Mouse (Mus musculus): ENCODE results near the gene Slc12a5.

Gene Slc12a5

DNA sequence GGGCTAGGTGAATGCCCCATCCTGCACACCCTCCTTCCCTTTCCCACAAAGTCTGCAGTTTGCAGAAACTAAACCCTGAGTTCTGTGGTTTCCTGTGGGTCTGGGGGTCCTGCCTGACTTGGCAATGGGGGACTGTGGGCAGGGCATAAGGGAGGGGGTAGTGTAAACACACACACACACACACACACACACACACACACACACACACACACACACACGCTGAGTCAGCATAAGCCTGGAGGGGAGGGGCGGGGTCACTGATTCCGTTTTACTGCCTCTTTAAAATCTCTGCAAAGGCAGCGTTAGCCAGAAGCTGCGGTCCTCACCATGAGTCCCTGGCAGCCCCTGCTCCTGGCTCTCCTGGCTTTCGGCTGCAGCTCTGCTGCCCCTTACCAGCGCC is 12.7 kb upstream of the Slc12a5 start:
- DNase-seq: peak; percentile 40 to 41

DNA sequence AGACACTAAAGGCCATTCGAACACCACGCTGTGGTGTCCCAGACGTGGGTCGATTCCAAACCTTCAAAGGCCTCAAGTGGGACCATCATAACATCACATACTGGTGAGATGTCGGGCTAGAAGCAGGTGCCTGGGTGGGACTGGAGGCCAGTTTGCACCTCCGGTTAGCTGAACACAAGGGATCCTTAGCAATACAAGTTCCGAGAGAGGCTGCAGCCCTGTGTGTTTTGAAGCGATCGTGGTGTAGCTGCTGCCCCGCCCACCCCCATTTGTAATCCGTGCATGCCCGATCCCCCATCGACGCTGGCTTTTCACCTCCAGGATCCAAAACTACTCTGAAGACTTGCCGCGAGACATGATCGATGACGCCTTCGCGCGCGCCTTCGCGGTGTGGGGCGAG is 11.6 kb upstream of the Slc12a5 start:
- peak in 1 of 2 experiments; percentile 8 for DNase-seq

DNA sequence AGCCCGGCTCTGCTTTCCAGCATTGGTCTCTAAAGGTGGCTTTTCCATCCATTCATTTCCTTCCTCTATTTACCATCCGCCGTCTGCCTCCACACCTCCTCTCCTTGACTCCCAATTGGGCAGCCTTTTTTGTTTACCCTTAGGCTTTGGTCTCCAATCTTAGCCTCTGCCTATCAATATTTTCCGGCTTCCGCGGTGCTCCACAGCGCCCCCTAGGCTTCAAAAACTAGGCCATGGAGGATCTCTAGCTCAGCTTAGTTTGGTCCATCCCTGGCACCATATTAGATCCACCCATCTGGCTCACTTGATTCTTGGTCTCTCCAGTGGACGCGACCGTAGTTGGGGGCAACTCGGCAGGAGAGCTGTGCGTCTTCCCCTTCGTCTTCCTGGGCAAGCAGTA is 10.1 kb upstream of the Slc12a5 start:
- peak; percentile 50 to 74 for DNase-seq

GRCm38 (mm10) chr2:164951745-164952144 is 8.9 kb upstream of the Slc12a5 start:
- DNase-seq: peak; percentile 25 to 52

GRCm38 (mm10) chr2:164952448-164952847 is 8.2 kb upstream of the Slc12a5 start:
- peak; percentile 14 to 41 for DNase-seq

GRCm38 (mm10) chr2:164953224-164953623 is 7.4 kb upstream of the Slc12a5 start:
- DNase-seq: peak; percentile 95 to 97

- no peak for DNase-seq
Measured at GRCm38 (mm10) chr2:164955725-164956124, 4.9 kb upstream of the Slc12a5 start.

DNA sequence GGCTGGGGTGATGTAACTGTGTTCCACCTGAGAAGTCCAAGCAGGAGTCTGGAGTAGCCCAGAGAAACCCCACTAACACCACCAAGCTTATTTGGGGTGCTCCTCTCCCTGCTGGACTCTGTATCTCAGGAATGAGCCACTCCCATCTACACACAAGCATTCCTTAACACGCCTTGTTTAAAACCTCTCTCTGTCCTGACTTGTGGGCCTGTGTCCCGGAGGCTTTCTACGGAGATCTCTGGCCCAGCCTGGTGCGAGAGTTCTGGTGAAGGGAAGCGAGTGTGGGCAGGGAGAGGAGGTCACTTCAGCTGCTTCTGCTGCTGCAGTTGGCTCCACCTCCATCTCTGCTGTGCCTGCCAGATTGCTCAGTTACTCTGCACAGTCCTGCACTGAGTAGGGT is 4.4 kb upstream of the Slc12a5 start:
- no peak for DNase-seq

DNA sequence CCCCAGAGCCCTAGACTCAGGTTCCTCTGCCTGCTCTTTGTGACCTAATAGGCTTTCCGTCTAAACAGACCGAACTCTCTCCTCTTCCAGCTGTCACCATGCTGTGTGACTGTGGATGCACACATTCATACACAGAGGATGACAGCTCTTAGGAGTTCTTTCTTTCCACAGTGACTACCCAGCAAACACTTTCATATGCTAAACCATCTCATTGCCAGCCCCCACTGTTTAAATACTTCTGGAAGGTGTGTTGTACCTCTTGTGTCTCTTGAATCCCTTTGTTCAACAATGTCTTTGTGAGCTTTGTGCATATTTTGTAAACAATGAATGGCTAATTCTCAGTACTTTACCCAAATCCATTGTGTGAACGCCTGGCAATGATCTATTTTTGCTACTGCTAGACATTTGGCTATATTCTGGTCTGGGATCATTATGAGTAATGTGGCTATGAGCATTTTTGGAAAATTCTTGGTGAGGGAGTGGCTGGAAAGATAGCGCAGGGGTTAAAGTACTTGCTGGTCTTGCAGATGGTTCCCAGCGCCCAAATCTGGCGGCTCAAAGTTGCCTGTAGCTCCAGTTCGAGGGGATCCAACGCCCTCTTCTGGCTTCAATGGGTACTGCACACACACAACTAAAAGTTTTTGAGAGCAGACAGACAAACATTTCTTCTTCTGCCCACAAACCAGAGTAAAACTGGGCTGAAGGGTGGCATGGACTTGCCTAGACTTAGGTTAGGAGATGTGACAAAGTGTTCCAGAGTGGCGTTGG is 2.9 kb upstream of the Slc12a5 start:
- no peak for DNase-seq

DNA sequence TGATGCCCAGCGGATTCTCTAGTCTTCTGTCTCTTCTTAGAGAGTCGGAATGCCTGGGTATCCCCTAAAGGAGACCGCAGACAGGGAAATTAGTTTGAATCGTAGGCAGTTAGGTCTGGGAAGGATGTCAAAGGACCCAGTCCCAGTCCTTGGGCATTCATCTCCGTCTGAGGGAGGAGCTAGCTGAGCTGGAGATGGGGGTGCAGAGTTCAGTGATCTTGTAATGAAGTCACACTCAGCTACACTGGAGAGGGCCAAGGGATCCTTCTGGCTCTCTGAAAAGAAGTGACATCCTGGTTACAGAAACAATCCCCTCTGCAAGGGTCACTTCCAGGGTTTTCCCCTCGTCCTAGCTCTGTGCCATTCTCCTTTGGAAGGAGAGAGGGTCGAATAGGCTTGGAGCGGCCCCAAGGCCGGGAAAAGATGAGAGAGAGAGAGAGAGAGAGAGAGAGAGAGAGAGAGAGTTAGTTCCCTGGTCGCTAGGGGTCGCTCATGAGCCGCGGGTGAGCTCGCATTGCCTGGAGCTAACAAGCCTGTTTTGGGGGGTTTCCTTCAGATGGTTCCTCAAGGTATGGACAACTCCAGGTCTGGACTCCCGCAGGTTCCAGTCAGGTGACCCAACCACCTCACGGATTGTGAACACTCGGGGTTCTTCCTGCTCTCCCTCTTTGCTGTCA is 1.0 kb downstream of the Slc12a5 start:
- peak; percentile 93 to 95 for DNase-seq

GRCm38 (mm10) chr2:164962183-164962580 is 1.6 kb downstream of the Slc12a5 start:
- no peak for DNase-seq

- DNase-seq: peak; percentile 75 to 78
Measured at GRCm38 (mm10) chr2:164964242-164964894, 3.8 kb downstream of the Slc12a5 start.

DNA sequence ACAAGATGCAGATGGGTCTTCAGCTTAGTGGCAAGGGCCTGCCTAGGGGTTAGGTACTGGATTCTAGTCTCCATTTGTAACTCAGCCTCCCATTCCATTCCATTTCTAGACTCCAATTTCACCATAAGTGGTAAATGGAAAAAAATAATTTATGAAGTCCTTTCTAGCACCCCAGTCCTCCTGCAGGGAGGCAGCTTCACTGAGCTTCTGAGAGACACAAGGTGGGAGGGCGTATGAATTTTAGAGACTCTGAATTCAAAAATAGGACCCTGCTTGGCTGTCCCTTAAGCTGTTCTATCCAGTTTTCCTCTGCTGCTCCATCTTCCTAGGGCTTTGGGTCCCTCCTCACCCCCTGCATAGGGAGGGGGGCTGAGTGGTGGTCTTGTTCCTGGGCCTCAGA is 4.4 kb downstream of the Slc12a5 start:
- no peak for DNase-seq

DNA sequence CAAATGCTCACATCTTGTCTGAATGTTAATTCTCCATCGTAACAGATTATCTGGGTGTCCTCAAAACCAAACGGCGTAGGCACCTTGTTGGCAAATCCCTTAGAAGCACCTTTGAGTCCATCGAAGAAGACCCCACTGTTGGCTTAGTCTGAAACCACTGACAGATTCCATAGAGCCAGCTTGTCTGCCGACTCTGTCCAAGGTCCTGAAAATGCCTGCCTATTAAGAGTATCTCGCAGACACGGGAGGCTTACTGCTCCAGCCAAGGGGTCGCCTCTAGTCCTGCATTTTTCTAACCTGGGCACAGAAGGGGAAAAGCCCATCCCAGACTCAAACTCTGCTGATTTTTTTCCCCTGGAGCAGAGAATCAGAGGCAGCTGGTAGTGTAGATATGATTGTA is 5.8 kb downstream of the Slc12a5 start:
- no peak for DNase-seq

DNA sequence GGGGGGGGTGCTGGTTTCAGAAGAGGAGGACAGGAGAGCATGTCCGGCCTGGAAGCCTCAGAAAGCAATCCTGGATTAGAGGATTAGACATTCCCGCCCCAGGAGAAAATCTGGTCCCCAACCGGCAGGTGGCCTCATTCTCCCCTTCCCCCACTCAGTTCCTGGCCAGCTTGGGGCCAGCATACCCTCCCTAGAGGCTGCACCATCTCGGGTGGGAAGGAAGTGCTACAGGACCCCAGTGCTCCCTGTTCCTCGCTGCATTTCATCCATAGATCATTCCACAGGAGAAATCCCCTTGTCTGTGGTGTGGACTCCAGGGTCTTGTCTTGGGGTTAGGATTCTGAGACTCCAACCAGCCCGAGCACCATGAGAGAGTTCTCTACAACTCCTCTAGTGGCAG is 6.6 kb downstream of the Slc12a5 start:
- peak in 1 of 2 experiments; percentile 43 for DNase-seq

DNA sequence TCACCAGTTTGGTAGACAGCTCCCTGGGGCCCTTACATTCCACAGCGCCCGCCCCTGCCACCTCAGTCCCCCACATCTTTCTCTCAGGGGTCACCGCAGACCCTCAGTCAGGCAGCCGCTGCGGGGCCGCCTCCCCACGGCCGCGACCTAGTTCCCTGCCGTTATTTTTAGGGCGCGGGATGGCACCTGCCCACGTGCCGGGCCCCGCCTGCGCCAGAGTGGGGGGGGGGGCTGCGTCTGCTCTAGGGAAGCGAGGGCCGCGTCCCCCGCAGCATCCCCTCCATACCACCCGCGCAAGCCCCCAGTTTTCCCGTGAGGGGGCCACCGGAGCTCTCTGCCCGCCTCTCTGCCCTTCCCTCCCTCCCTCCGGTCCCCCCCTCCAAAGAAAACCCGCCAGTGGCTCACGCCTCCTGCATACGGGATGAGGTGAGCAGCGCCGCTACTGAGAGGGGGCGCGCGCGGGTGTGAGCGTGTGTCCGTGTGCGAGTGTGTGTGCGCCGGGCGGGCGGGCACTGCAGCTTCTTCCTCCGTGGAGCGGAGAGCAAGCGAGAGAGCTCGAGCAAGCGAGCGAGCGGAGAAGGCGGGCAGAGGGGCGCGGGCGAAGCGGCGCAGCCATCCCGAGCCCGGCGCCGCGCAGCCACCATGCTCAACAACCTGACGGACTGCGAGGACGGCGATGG is 7.3 kb downstream of the Slc12a5 start:
- peak; percentile 86 to 87 for DNase-seq

DNA sequence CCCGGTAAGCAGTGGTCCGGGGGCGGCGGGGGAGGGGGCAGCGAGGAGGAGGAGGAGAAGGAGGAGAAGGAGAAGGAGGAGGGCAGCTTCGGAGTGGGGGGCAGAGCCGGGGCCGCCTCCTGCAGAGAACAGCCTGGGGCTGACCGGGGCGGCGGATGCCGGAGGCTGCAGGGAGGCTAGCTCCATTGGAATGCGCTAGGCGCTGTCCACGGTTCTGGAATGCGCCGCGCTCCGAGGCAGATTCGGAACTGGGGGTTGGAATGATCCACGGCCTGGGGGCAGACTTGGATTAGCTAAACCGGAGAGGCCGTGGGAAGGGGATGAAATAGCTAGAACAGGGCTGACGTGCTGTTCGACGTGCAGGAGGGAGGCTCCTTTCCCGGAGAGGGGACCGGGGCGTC is 7.8 kb downstream of the Slc12a5 start:
- DNase-seq: peak; percentile 69 to 71

GRCm38 (mm10) chr2:164969348-164969781 is 8.8 kb downstream of the Slc12a5 start:
- peak; percentile 71 to 73 for DNase-seq

DNA sequence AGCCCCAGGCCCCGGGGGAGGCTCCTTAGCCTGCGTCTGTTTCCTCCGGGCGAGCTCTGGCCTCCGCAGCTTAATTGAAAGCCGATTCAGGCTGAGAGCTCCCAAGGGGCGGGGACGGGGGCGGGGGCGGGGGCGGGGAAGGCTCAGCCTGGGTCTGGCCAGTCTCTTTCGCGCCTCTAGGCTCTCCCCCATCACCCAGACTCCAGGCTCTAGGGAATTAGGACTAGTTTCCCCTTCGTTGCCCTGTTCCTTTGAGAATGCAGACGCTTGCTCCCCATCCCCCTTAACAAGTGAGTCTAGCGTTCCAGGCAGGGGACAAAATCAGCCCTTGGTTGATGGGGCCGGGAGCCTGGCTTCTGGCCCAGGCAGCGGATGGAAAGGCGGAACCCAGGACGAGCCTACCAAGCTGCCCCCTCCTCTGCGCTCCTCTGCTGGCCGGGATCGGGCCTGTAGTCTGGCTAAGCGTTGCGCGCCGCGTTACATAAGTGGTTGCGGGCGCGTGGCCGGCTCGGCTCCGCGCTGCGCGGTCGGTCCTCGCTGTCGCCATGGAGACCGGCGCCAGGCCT is 10.1 kb downstream of the Slc12a5 start:
- DNase-seq: peak; percentile 87 to 91

GRCm38 (mm10) chr2:164972646-164973045 is 12.0 kb downstream of the Slc12a5 start:
- DNase-seq: no peak

GRCm38 (mm10) chr2:164975611-164976010 is 15.0 kb downstream of the Slc12a5 start:
- DNase-seq: peak; percentile 71 to 84

DNA sequence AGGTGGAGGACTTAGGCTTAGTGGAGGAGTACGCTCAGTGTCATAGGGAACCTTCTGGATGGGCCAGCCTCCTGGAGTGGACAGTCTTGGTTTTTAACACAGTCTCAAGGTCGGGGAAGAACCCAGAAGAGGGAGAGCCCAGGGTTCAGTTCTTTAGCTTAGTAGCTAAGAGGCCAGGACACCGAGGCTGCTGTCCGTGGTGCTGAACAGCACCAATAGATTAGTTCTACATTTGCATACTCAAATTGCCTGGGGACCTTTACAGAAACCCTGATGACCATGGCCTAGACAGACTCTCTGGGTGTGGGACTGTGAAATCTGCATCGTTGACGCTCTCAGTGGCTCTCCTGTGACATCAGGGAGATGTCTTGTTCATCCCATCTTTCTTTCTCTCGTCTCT is 19.1 kb downstream of the Slc12a5 start:
- DNase-seq: peak in 1 of 2 experiments; percentile 41

DNA sequence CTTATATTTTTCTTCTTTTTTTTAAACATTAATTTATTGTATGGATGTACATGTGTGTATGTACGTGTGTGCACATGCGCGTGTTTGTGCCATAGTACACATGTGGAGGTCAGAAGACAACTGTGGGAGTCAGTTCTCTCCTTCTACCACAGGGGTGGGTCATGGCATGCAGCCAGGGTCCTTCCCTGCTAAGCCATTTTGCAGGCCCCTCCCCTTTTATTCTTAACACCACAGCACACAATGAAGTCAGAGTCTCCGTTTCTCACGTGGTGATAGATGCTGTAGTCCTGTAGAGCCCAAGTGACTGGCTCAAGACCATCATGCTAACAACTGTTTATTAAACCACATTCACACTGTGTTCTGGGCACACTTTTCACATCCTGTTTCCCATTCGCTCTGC is 25.4 kb downstream of the Slc12a5 start:
- DNase-seq: peak; percentile 63 to 65
